Mouse (Mus musculus) stomach, embryonic 15.5 days (tissue): ENCODE results near the gene Clstn2. TPM values are rescaled to one million over a fixed set of nuclear protein-coding genes. Genes with fewer than 3 reads are reported as not detected.

ENCODE experiments used
- ATAC-seq: fragments of 200-750 bp; cut with Nextera tagmentation; 2 replicates; pipeline ENCODE4 v1.8.0; 2017; ENCODE audit warnings: low read depth, moderate number of reproducible peaks, moderate TSS enrichment; ENCODE audit not compliant: insufficient read depth, low FRiP score
- H3K27ac ChIP-seq: fragments of 300-500 bp; sonication (generic); 2 replicates; pipeline ENCODE4 v1.5.1; 2015; ENCODE audit warnings: mild to moderate bottlenecking, inconsistent platforms
- H3K27me3 ChIP-seq: fragments of 300-500 bp; sonication (generic); replicated peaks from 2 replicates; pipeline ENCODE4 v1.6.1; 2015; ENCODE audit warnings: inconsistent platforms
- H3K36me3 ChIP-seq: fragments of 300-500 bp; sonication (generic); 2 replicates; pipeline ENCODE4 v1.6.1; 2015; ENCODE audit warnings: inconsistent platforms
- H3K4me1 ChIP-seq: fragments of 300-500 bp; sonication (generic); 2 replicates; pipeline ENCODE4 v1.6.1; 2015; ENCODE audit warnings: inconsistent platforms
- H3K4me2 ChIP-seq: fragments of 300-500 bp; sonication (generic); 2 replicates; pipeline ENCODE4 v1.6.1; 2015; ENCODE audit warnings: mild to moderate bottlenecking, inconsistent platforms
- H3K4me3 ChIP-seq: fragments of 300-500 bp; sonication (generic); replicated peaks from 2 replicates; pipeline ENCODE4 v1.5.1; 2015; ENCODE audit warnings: inconsistent platforms
- H3K9ac ChIP-seq: fragments of 300-500 bp; sonication (generic); 2 replicates; pipeline ENCODE4 v1.6.1; 2015; ENCODE audit warnings: inconsistent platforms
- H3K9me3 ChIP-seq: fragments of 300-500 bp; sonication (generic); 2 replicates; pipeline ENCODE4 v1.6.1; 2016; ENCODE audit warnings: inconsistent platforms
- WGBS: fragments of 180-500 bp; shearing (Covaris S2); methylation state at CpG from one replicate; pipeline ENCODE4 v1.1.7; 2015; 5-methylcytosine and 5-hydroxymethylcytosine counted together
- polyA plus RNA-seq: library from polyadenylated mRNA; unstranded; fragments of >200 nt; fragmentation: Nextera tagmentation; extraction: Ambion mirVana; gene quantifications from 2 replicates; pipeline ENCODE4 v1.2.1, GENCODE M21; 2015

Gene Clstn2
- 0.83 and 1.1 TPM in 2 replicates for polyA plus RNA-seq

DNA sequence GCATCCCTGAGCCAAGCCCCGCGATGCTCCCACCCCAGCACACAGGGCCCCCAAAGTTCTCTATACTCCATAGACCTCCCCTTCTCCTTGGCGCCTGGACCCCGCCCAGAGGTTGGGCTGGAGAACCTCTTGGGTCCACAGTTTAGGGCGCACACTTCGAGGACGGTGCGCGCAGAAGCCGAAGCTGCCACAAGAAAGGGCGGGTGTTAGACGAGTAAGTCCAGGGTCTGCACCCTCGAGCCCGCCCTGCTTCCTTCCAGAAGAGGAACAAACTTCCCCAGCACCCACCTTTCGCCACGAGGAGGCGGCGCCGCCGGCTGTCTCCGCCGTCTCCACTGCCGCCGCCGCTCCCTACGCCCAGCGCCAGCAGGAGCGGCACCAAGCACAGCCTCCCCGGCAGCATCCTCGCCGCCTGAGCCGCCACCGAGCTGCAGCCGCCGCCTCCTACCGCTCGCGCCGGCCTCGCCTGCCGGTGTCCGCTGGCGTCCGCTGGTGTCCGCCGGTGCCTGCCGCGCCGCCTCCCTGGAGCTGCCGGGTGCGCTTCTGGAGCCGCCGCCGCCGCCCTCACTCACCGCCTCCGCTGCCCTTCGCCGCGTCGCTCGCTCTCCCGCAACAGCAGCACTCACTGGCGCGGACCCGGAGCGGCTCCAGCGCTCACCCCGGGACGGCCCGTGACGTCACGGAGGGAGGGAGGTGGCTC lies at the start of gene Clstn2:
TSS of gene Clstn2 (minus strand) at position 609 of the 700 bp plus-strand sequence.
- no peaks in the 10 kb centered on the region for H3K36me3 ChIP-seq
- H3K9me3 ChIP-seq, result no peaks in the 10 kb centered on the region
- ATAC-seq, result peak; percentile 81
- no peak within 1 kb of the TSS for H3K27ac ChIP-seq
- peak within 1 kb of the TSS; percentile 64 for H3K4me3 ChIP-seq
- H3K4me2 ChIP-seq, result peak within 1 kb of the TSS; percentile 99
- H3K27me3 ChIP-seq, result peaks cover 31% of the 10 kb centered on the region
- under 1% methylated on average over 62 of the region's 73 CpGs for WGBS
- peak within 1 kb of the TSS; percentile 25 for H3K9ac ChIP-seq
- H3K4me1 ChIP-seq, result peaks cover 11% of the 10 kb centered on the region

DNA sequence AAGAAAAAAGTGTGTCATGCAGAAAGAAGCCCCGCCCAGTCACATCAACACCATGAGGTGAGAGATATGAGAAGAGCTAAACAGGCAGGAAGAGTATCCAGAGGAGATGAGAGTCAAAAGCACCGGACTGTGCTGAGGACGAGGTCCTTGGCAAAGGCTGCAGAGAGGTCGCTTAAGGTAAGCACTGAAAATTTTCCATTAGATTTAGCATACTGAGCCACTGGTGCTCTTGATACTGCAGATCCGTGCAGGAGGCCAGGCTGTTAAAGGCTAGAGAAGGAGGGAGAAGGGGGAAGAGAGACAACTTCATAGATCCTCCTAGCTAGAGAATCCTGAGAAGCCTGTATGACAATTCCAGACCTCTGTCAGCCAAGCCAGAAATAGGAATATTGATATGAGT lies 34.8 kb upstream of the Clstn2 start:
- Histone ChIP-seq H3K4me1 (no peaks in the 10 kb centered on the region), H3K9ac (no peak overlapping the region), H3K4me3 (no peak overlapping the region), H3K27ac (no peak overlapping the region), H3K36me3 (no peaks in the 10 kb centered on the region), H3K27me3 (no peaks in the 10 kb centered on the region), H3K4me2 (no peak overlapping the region), H3K9me3 (no peaks in the 10 kb centered on the region)
- 79% methylated on average over 5 of the region's 5 CpGs for WGBS
- no peak for ATAC-seq

DNA sequence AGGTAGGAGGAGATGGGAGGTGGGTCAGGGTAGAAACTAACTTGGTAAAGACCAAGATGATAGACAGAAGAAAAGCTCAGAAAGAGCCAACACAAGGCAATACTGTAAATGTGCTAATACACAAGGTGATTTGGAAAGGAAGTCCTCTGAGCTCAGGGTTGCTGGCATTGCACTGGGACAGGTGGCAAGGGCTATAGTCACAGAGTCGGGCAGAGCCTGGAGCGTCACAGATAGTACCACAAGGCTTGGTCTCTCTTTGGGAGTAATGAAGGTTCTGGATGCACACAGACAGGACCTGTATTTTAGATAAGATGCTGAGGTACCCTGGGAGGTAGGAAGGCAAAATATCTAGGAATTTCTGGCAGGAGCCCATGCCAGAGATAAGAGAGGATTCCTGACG lies 28.7 kb upstream of the Clstn2 start:
- Histone ChIP-seq H3K27me3 (no peaks in the 10 kb centered on the region), H3K9ac (no peak overlapping the region), H3K4me1 (no peaks in the 10 kb centered on the region), H3K9me3 (no peaks in the 10 kb centered on the region), H3K4me3 (no peak overlapping the region), H3K36me3 (no peaks in the 10 kb centered on the region), H3K27ac (no peak overlapping the region), H3K4me2 (no peak overlapping the region)
- ATAC-seq, result no peak
- 62% methylated on average over 3 of the region's 3 CpGs for WGBS

DNA sequence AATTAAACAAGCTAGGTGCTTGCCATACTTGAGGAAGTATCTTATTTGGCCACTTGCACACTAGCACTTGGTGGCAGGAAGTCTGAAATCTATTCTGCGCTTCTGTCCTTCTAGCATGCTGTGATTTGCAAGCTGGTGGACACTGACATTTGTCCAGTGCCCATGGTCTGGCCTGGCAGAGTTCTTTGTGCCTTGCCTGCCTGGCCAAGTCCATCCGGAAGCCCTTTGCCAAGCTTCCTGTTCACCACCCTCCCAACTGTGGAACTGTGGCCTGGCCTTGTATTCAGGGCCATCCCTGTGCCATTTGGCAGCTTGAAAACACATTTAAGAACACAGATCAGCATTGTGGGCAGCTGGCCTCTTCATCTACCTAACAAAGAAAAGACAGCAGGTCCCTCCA lies 24.3 kb upstream of the Clstn2 start:
- H3K9ac ChIP-seq, result no peak overlapping the region
- H3K4me1 ChIP-seq, result no peaks in the 10 kb centered on the region
- no peak for ATAC-seq
- H3K27ac ChIP-seq, result no peak overlapping the region
- H3K27me3 ChIP-seq, result no peaks in the 10 kb centered on the region
- no peaks in the 10 kb centered on the region for H3K36me3 ChIP-seq
- no peak overlapping the region for H3K4me3 ChIP-seq
- 86% methylated on average over 2 of the region's 2 CpGs for WGBS
- no peak overlapping the region for H3K4me2 ChIP-seq
- H3K9me3 ChIP-seq, result no peaks in the 10 kb centered on the region

DNA sequence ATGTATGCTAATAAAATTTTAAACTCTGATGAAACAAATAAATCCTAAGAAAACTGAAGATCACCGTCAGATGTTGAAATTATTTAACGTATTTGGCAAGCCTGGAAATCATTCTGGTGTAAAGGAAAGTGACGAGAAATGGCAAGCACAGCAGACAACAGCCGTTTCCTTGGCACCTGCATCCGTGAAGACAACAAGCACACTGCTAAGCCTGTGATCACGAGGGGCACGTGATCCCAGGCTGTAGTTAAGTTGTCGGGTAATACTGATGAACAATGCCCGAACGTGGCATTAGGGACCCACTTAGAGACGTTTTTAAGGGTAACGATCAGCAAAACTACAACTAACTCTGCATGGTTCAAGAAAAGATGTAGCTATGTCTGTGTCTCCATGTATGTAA lies 18.4 kb upstream of the Clstn2 start:
- Histone ChIP-seq H3K9ac (no peak overlapping the region), H3K36me3 (no peaks in the 10 kb centered on the region), H3K27ac (no peak overlapping the region), H3K9me3 (no peaks in the 10 kb centered on the region), H3K4me1 (no peaks in the 10 kb centered on the region), H3K4me2 (no peak overlapping the region), H3K4me3 (no peak overlapping the region), H3K27me3 (no peaks in the 10 kb centered on the region)
- 75% methylated on average over 12 of the region's 12 CpGs for WGBS
- ATAC-seq, result no peak

DNA sequence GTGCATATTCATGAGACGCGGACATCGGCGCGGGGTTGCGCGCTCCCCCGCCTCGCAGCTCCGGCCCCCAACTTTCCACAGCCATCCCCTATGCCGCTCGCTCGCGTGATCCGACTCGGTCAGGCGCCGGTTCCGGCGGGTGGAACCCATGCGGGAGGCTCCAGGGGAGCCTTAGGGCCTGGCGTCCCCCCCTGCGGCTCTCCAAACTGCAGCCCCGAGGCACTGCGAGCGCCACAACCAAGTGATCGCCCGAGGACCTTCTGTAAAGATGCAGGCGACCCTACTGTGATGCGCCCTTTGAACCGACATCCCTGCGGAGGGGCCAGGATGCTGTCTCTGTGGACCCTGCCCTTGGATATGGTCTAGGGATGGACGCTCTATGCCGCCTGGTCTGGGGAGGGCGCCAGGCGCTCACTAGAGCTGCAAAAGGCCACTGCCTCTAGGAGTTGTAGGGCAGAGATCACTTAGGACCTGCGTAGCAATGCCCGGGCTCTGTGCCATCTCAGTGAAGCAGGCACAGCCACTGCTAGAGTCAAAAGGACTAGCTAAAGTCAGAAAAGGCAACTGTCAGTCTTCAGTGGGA lies 383 bp upstream of the Clstn2 start:
- no peaks in the 10 kb centered on the region for H3K36me3 ChIP-seq
- peaks cover 31% of the 10 kb centered on the region for H3K27me3 ChIP-seq
- peak overlapping the region; percentile 25; the same call in 1 of the 2 replicates for H3K9ac ChIP-seq
- WGBS, result under 1% methylated on average over 31 of the region's 38 CpGs
- H3K4me3 ChIP-seq, result peak overlapping the region; percentile 64
- no peaks in the 10 kb centered on the region for H3K9me3 ChIP-seq
- ATAC-seq, result peak; percentile 68; the same call in 1 of the 2 replicates
- peaks cover 11% of the 10 kb centered on the region for H3K4me1 ChIP-seq
- peak overlapping the region; percentile 99 for H3K4me2 ChIP-seq
- no peak overlapping the region for H3K27ac ChIP-seq

DNA sequence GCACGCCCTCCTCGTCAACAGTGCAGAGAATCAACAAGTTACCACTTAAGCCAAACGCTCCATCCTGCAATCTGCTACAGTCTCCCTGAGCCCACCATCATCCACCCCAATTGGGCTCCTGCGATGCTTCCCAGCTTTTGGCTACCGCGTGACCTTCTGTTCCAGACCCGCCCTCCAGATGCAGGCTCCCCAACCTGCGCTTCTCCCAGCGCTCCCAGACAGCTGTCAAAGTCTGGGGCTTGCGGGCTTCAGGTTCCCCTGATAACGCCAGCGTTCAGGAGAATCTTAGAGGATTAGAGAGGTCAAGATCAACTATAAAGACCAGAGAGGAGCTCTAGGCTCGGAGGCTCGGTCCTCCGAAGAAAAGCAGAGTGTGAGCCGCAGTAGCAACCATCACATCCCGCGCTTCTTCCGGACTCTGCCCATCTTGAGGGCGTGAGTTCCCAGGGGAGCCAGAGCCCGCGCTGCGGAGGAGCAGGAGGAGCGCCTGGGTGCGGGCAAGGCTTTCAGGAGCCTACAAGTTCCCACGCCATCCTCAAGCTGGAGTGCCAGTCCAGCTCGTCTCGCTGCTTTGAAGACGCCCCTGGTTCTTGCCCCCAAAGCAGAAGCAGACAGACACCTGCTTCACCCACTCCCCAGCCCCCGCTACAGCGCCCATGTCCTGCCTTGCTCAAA lies 946 bp downstream of the Clstn2 start:
- no peak for ATAC-seq
- H3K9ac ChIP-seq, result peak overlapping the region; percentile 1; the same call in 1 of the 2 replicates
- no peak overlapping the region for H3K27ac ChIP-seq
- H3K9me3 ChIP-seq, result no peaks in the 10 kb centered on the region
- H3K4me1 ChIP-seq, result peaks cover 11% of the 10 kb centered on the region
- H3K4me2 ChIP-seq, result peak overlapping the region; percentile 99
- no peaks in the 10 kb centered on the region for H3K36me3 ChIP-seq
- WGBS, result 1% methylated on average over 31 of the region's 31 CpGs
- peaks cover 31% of the 10 kb centered on the region for H3K27me3 ChIP-seq
- H3K4me3 ChIP-seq, result peak overlapping the region; percentile 64

DNA sequence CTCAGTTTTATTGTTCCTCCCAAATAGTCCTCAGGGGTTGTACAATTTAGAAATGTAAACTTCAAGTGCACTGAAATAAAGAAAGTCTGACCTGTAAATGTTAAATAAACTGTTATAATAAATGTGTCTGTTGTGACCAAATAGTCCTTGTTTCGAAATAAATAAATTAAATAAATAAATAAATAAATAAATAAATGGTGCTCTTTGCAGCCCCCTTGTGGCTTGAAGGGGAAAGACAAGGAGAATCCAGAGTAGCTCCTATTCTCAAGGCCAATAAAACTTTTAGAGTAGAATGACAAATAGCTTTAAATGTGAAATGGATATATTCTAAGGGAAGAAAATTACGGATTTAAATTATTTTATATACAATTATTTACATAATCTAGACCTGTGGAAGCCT lies 2.3 kb downstream of the Clstn2 start:
- peaks cover 11% of the 10 kb centered on the region for H3K4me1 ChIP-seq
- H3K9me3 ChIP-seq, result no peaks in the 10 kb centered on the region
- no peak overlapping the region for H3K4me2 ChIP-seq
- no peak overlapping the region for H3K27ac ChIP-seq
- H3K4me3 ChIP-seq, result no peak overlapping the region
- no peaks in the 10 kb centered on the region for H3K36me3 ChIP-seq
- peaks cover 31% of the 10 kb centered on the region for H3K27me3 ChIP-seq
- H3K9ac ChIP-seq, result no peak overlapping the region
- ATAC-seq, result no peak
- 15% methylated on average over 2 of the region's 2 CpGs for WGBS

DNA sequence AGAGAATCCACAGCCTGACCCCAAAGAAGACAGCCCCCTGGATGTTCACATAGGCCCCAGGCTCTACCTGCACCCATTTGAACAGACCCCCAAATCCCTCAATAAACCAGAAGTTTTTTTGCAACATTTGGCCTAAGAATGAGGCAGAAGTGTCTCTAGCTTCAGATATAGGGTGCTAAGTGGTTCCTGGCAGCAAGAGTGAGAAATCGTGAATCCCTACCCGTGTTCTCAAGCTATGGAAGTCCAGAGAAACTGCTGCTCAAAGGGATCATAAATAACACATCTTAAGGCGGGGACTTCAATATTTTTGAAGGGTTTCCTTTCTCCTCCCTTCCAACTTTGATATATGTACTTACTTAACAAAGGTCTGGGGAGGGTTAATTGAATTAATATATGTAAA lies 7.4 kb downstream of the Clstn2 start:
- Histone ChIP-seq H3K4me3 (no peak overlapping the region), H3K36me3 (no peaks in the 10 kb centered on the region), H3K9me3 (no peaks in the 10 kb centered on the region), H3K4me2 (no peak overlapping the region), H3K27me3 (no peaks in the 10 kb centered on the region), H3K9ac (no peak overlapping the region), H3K4me1 (no peaks in the 10 kb centered on the region), H3K27ac (no peak overlapping the region)
- 71% methylated on average over 3 of the region's 3 CpGs for WGBS
- no peak for ATAC-seq

DNA sequence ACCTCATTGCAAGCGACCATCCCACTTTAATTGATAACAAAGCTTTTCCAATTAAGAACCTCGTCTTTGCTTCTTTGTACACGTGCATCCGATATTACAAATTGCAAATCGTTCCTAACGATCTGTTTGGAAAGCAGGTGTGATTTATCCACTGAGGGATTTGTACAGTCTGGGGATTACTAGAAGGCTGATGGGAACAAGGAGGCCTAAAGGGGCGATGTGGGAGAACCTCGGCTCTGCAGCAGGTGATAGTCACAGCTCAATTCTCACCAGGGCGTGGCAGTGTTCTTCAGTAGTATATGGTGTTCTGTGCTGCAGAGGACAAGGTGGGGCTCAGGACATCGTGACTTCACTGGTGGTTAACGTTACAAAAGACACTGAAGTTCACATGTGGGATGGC lies 9.9 kb downstream of the Clstn2 start:
- ATAC-seq, result no peak
- H3K9ac ChIP-seq, result no peak overlapping the region
- no peaks in the 10 kb centered on the region for H3K36me3 ChIP-seq
- no peaks in the 10 kb centered on the region for H3K4me1 ChIP-seq
- H3K9me3 ChIP-seq, result no peaks in the 10 kb centered on the region
- H3K4me2 ChIP-seq, result no peak overlapping the region
- H3K27ac ChIP-seq, result no peak overlapping the region
- no peaks in the 10 kb centered on the region for H3K27me3 ChIP-seq
- WGBS, result 79% methylated on average over 11 of the region's 11 CpGs
- no peak overlapping the region for H3K4me3 ChIP-seq

DNA sequence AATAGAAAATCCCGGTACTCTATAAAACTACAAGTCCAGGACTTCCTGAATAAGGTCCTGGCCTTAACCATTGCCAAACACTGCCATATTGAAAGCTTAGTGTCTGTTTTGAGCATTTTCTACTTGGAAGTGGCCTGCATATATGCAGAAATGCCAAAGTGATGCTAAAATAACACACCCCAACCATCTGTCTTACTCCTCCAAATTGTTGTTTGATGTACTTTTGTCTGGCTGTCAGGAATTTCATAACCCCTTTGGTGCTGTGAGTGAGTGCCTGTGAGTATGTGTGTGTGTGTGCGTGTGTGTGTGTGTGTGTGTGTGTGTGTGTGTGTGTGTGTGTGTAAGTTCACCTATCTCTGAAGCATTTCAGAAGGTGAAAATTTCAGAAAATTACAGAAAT lies 13.1 kb downstream of the Clstn2 start:
- no peak overlapping the region for H3K4me2 ChIP-seq
- 75% methylated on average over 2 of the region's 2 CpGs for WGBS
- no peak overlapping the region for H3K4me3 ChIP-seq
- H3K27me3 ChIP-seq, result no peaks in the 10 kb centered on the region
- no peak overlapping the region for H3K9ac ChIP-seq
- H3K27ac ChIP-seq, result no peak overlapping the region
- no peaks in the 10 kb centered on the region for H3K36me3 ChIP-seq
- H3K4me1 ChIP-seq, result no peaks in the 10 kb centered on the region
- no peak for ATAC-seq
- no peaks in the 10 kb centered on the region for H3K9me3 ChIP-seq

DNA sequence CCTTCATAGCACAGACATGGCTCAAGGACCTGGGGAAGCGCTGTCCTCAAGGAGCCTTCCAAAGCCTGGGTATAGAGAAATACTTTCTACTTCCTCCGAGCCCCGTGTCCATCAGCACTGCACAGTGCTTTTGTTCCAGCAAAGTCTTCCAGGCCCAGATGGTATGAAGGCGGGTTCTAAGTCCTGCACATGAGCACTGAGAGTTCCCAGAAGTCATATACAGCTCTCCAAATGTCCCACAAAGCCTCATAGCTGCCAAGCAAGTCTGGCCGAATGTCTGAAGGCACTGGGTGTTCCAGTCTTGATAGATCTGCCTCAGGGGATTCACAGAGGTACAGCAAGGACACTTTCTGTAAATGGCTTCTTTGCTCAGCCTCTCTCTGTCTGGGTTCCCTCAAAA lies 14.3 kb downstream of the Clstn2 start:
- 87% methylated on average over 5 of the region's 5 CpGs for WGBS
- no peak for ATAC-seq

More for the DNA sequence above, 14.3 kb downstream of the Clstn2 start:
- Histone ChIP-seq H3K27ac (no peak overlapping the region), H3K9ac (no peak overlapping the region), H3K4me1 (no peaks in the 10 kb centered on the region), H3K9me3 (no peaks in the 10 kb centered on the region), H3K4me2 (no peak overlapping the region), H3K4me3 (no peak overlapping the region), H3K36me3 (no peaks in the 10 kb centered on the region), H3K27me3 (no peaks in the 10 kb centered on the region)
